Mouse (Mus musculus): ENCODE measurements around the gene Vasp. TPM values are rescaled to one million over a fixed set of nuclear protein-coding genes. Genes with fewer than 3 reads are reported as not detected.
A peak's percentile ranks its signal among the peaks of the same experiment; 100 is the strongest.
"Not testable (repeated sequence)": the region's sequence is repeated elsewhere in the genome, so short reads cannot be mapped to it uniquely, and the experiment has no call there.

The Vasp gene
- polyA plus RNA-seq, 1 experiment from 2014 or later: 108 TPM

DNA sequence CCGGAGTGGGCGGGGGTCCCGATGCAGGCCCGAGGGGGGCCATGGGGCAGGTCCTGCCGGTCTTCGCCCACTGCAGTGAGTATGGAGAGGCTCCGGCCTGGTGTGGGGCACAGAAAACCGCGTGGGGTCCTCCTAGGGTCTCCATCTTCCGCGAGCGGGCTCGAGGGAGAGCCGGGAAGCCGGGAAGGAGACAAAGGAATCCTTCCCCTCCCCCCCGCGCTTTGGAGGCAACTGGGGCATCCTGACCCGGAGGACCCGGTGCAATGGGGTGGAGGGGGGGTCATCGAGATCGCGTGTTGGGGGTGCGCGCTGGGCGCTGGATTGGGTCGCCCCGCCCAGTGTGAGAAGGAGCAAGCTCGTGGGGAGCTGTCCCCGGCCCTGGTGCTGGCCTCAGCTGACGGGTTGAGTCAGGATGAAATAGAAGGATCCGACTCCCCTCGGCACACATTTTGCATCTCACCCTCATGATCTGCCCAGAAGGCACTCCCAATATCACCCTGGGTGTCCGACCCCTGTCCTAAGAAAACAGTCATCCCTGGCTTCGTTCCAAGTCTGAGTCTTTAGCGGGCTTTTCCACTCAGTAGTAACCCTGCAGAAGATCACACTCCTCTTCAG, 11.3 kb upstream of the Vasp start:
- Histone ChIP-seq H3K27ac (replicated peaks) (0 out of 2 replicates have a peak overlapping the region, but pooled peaks have one; percentile 30), H3K9me3 (ENCODE audit: control insufficient read depth, low read length) (no peaks in the 10 kb centered on the region), H3K27me3 (ENCODE audit: control insufficient read depth, insufficient read depth, low read length) (peaks cover 13% of the 10 kb centered on the region; the same call in 1 of the 2 replicates), H3K36me3 (ENCODE audit: control insufficient read depth, insufficient read depth, low read length) (no peaks in the 10 kb centered on the region), H3K4me1 (replicated peaks; ENCODE audit: control insufficient read depth, insufficient read depth) (no peaks in the 10 kb centered on the region), H3K4me3 (ENCODE audit: low read depth, low read length) (peak overlapping the region; percentile 53), H3K4me2 (replicated peaks; ENCODE audit: low read depth) (peak overlapping the region; percentile 92), H3K9ac (ENCODE audit: low read length) (peak overlapping the region; percentile 47; the same call in 1 of the 2 replicates)
- TF ChIP-seq EP300 (optimal IDR thresholded peaks at IDR 0.05) (no peak), CTCF (IDR thresholded peaks at IDR 0.05; ENCODE audit: low read depth) (no peak)
- peak; percentile 77 for DNase-seq (ENCODE audit: low spot score)
- peak; percentile 64 for ATAC-seq (ENCODE audit: low FRiP score, low TSS enrichment)
- WGBS: 3% methylated on average over 35 of the region's 35 CpGs

GRCm38 (mm10) chr7:19282385-19282784, 10.8 kb upstream of the Vasp start, which contains the start of gene Rtn2:
Gene Rtn2 (plus strand): TSS chr7:19282624.
- H3K27ac ChIP-seq (replicated peaks): 0 out of 2 replicates have a peak within 1 kb of the TSS, but pooled peaks have one; percentile 30
- under 1% methylated on average over 36 of the region's 37 CpGs for WGBS
- DNase-seq (ENCODE audit: low spot score) (peak; percentile 90), ATAC-seq (ENCODE audit: low FRiP score, low TSS enrichment) (peak; percentile 82)
- H3K4me3 ChIP-seq (ENCODE audit: low read depth, low read length): peak within 1 kb of the TSS; percentile 53
- TF ChIP-seq CTCF (IDR thresholded peaks at IDR 0.05; ENCODE audit: low read depth) (no peak), EP300 (optimal IDR thresholded peaks at IDR 0.05) (no peak)
- H3K4me1 ChIP-seq (replicated peaks; ENCODE audit: control insufficient read depth, insufficient read depth): no peaks in the 10 kb centered on the region
- peak within 1 kb of the TSS; percentile 92 for H3K4me2 ChIP-seq (replicated peaks; ENCODE audit: low read depth)
- H3K9me3 ChIP-seq (ENCODE audit: control insufficient read depth, low read length): no peaks in the 10 kb centered on the region
- peak within 1 kb of the TSS; percentile 47; the same call in 1 of the 2 replicates for H3K9ac ChIP-seq (ENCODE audit: low read length)
- H3K36me3 ChIP-seq (ENCODE audit: control insufficient read depth, insufficient read depth, low read length): no peaks in the 10 kb centered on the region
- peaks cover 13% of the 10 kb centered on the region; the same call in 1 of the 2 replicates for H3K27me3 ChIP-seq (ENCODE audit: control insufficient read depth, insufficient read depth, low read length)

DNA sequence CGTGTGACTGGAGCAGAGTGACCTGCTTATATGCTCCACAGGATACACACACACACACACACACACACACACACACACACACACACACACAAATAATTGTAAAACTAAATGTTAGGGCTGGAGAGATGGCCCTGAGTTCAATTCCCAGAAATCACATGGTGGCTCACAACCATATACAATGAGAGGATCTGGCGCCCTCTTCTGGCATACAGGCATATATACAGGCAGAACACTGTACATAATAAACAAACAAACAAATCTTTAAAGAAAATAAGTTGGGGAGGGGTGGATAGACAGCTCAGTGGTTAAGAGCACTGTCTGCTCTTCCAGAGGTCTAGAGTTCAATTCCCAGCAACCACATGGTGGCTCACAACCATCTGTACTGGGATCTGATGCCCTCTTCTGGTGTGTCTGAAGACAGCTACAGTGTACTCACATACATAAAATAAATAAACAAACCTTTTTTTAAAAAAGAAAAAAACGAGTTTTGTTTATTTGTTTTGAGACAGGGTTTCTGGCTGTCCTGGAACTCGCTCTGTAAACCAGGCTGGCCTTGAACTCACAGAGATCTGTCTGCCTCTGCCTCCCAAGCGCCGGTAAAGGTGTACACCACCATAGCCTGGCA, 10.2 kb upstream of the Vasp start:
- not testable (repeated sequence) for H3K9me3 ChIP-seq (ENCODE audit: control insufficient read depth, low read length); ATAC-seq (ENCODE audit: low FRiP score, low TSS enrichment); DNase-seq (ENCODE audit: low spot score); H3K36me3 ChIP-seq (ENCODE audit: control insufficient read depth, insufficient read depth, low read length); H3K4me1 ChIP-seq (replicated peaks; ENCODE audit: control insufficient read depth, insufficient read depth); H3K9ac ChIP-seq (ENCODE audit: low read length); H3K27ac ChIP-seq (replicated peaks)
- Histone ChIP-seq H3K27me3 (ENCODE audit: control insufficient read depth, insufficient read depth, low read length) (peaks cover 13% of the 10 kb centered on the region; the same call in 1 of the 2 replicates), H3K4me3 (ENCODE audit: low read depth, low read length) (0 out of 2 replicates have a peak overlapping the region, but pooled peaks have one; percentile 53), H3K4me2 (replicated peaks; ENCODE audit: low read depth) (peak overlapping the region; percentile 92)
- WGBS: 23% methylated on average over 6 of the region's 6 CpGs
- TF ChIP-seq CTCF (IDR thresholded peaks at IDR 0.05; ENCODE audit: low read depth): peak; percentile 77

GRCm38 (mm10) chr7:19279581-19280114, 8.0 kb upstream of the Vasp start, which contains the start of gene Ppm1n:
Gene Ppm1n (minus strand): TSS chr7:19280064.
- no peak for DNase-seq (ENCODE audit: low spot score)
- Histone ChIP-seq H3K4me3 (ENCODE audit: low read depth, low read length) (peak within 1 kb of the TSS; percentile 23), H3K9ac (ENCODE audit: low read length) (no peak within 1 kb of the TSS), H3K9me3 (ENCODE audit: control insufficient read depth, low read length) (no peaks in the 10 kb centered on the region), H3K4me1 (replicated peaks; ENCODE audit: control insufficient read depth, insufficient read depth) (no peaks in the 10 kb centered on the region), H3K27ac (replicated peaks) (no peak within 1 kb of the TSS), H3K27me3 (ENCODE audit: control insufficient read depth, insufficient read depth, low read length) (peaks cover 13% of the 10 kb centered on the region; the same call in 1 of the 2 replicates), H3K4me2 (replicated peaks; ENCODE audit: low read depth) (peak within 1 kb of the TSS; percentile 43), H3K36me3 (ENCODE audit: control insufficient read depth, insufficient read depth, low read length) (no peaks in the 10 kb centered on the region)
- no peak for ATAC-seq (ENCODE audit: low FRiP score, low TSS enrichment)
- TF ChIP-seq CTCF (IDR thresholded peaks at IDR 0.05; ENCODE audit: low read depth) (0 out of 2 replicates have a peak, but pooled peaks have one; percentile 21), EP300 (optimal IDR thresholded peaks at IDR 0.05) (no peak)
- under 1% methylated on average over 36 of the region's 46 CpGs for WGBS

GRCm38 (mm10) chr7:19279052-19279451, 7.4 kb upstream of the Vasp start:
- no peaks in the 10 kb centered on the region for H3K4me1 ChIP-seq (replicated peaks; ENCODE audit: control insufficient read depth, insufficient read depth)
- WGBS: 3% methylated on average over 34 of the region's 34 CpGs
- no peaks in the 10 kb centered on the region for H3K9me3 ChIP-seq (ENCODE audit: control insufficient read depth, low read length)
- no peak for ATAC-seq (ENCODE audit: low FRiP score, low TSS enrichment)
- H3K27me3 ChIP-seq (ENCODE audit: control insufficient read depth, insufficient read depth, low read length): peaks cover 13% of the 10 kb centered on the region; the same call in 1 of the 2 replicates
- no peak overlapping the region for H3K9ac ChIP-seq (ENCODE audit: low read length)
- TF ChIP-seq EP300 (optimal IDR thresholded peaks at IDR 0.05) (no peak), CTCF (IDR thresholded peaks at IDR 0.05; ENCODE audit: low read depth) (no peak)
- no peak for DNase-seq (ENCODE audit: low spot score)
- peak overlapping the region; percentile 43; the same call in 1 of the 2 replicates for H3K4me2 ChIP-seq (replicated peaks; ENCODE audit: low read depth)
- no peaks in the 10 kb centered on the region for H3K36me3 ChIP-seq (ENCODE audit: control insufficient read depth, insufficient read depth, low read length)
- no peak overlapping the region for H3K27ac ChIP-seq (replicated peaks)
- H3K4me3 ChIP-seq (ENCODE audit: low read depth, low read length): peak overlapping the region; percentile 23; the same call in 1 of the 2 replicates
